Mouse (Mus musculus) kidney, adult 9 months (tissue): ENCODE results near the gene Trmu.

Experiments used
- DNase-seq: peaks from one replicate; pipeline ENCODE4 v3.0.0; 2022

Trmu gene

DNA sequence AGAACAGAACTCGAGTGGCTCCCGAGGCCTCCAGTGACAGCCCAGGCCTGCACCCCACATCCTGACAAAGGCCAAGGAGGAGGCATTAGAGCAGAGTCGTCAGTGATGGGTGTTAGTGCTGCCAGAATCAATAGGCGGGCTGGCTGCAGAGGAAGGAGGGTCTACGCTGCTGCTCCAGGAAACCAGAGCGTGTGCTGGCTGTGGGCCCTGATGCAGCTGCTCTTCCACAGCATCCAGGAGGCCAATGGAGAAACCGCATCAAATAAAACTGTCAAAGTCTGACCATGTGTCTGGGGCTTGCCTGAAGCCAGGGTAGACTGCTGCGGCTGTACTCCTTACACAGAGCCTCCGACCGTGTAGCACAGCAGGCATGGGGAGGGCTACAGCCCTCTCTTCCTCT lies 18.0 kb downstream of the Trmu start:
- DNase-seq, result no peak

DNA sequence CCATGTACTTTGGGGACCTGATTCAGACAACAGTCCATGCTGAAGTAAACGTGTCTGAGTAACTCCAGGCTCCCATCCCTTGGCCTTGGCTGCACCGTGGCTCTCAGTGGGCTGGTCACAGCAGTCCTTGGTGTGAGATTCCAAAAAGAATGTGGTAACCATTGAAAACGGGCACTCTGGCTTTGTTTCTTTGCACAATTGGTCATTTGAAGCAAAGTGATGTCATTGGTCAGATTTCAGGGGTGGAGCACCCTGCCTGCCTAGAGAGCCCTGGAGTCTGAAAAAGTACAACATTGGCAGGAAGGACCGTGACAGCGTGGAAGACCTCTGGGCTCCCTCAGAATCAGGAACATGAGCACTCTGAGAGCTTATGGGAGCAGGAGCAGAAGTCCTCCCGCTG lies 20.3 kb downstream of the Trmu start:
- no peak for DNase-seq

DNA sequence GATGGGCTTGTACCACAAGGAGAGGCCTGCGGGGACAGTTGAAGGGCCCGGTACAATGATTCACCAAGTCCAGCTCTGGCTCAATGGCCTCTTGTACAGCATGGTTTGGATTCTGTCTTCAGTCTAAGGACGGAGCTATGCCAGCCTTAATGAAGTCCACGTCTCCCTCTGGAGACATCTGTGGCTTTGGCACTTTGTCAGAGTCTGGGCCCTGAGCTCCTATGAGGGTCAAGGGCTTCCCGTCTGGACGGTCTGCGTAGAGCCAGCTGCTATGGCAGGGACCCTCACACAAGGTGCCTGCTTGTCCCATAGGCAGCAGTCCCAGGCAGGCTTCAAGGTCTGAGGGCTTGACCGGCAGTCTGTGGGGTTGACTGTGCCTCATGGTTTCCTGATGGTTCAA lies 21.2 kb downstream of the Trmu start:
- DNase-seq, result no peak

DNA sequence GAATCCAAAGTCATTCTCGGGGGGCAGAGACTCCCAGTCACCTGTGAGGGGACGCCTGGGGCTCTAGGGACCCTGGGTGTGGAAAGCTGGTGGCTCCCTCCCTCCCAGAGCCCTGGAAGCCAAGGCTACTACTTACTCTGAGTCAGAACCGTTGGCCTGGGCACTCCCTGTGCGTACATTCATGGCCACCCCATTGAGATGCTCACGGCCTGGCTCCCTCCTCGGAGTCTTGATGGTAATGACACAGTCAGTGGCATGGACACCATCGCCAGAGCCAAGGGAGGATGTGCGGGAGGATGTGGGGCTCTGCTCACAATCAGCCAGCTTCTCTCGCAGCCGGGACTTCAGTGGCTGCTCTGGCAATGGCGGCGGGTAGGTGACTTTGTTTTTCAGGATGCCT lies 21.7 kb downstream of the Trmu start:
- no peak for DNase-seq

DNA sequence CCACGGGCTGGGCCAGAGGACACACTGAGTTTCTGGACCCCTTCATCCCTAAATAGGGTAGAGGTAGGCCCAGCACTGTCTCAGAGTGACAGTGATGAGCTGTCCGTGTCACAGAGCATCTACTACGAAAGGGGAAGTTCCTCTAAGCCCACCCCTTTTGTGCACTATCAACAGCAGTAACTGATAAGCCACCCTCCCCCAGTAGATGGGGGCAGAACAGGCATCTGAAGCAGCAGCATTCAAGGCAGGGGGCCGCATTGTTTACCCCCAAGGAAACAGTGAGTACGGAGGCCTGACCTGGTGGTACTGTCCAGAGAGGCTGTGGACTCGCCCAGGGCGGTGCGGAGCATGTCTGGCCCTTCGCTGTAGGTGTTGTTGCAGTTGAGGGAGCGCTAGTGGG lies 23.4 kb downstream of the Trmu start:
- no peak for DNase-seq

DNA sequence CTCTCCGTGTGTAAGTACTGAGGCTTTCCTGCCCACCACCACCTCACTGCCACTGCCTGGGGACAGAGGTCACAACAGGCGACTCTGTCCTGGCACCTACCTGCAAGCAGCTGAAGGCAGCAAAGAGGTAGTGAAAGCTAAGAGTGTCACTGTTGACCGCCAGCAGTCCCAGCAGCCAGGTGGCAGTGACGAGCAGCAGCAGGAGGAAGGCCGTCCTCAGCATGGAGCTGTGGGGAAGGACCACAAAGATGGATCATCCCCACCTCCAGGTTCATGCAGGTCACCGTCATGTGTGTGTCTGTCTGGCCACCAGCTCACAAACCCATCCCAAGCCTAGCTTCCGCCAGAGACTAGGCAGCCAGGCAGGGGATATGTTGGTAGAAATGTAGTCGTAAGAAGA lies 24.7 kb downstream of the Trmu start:
- no peak for DNase-seq

DNA sequence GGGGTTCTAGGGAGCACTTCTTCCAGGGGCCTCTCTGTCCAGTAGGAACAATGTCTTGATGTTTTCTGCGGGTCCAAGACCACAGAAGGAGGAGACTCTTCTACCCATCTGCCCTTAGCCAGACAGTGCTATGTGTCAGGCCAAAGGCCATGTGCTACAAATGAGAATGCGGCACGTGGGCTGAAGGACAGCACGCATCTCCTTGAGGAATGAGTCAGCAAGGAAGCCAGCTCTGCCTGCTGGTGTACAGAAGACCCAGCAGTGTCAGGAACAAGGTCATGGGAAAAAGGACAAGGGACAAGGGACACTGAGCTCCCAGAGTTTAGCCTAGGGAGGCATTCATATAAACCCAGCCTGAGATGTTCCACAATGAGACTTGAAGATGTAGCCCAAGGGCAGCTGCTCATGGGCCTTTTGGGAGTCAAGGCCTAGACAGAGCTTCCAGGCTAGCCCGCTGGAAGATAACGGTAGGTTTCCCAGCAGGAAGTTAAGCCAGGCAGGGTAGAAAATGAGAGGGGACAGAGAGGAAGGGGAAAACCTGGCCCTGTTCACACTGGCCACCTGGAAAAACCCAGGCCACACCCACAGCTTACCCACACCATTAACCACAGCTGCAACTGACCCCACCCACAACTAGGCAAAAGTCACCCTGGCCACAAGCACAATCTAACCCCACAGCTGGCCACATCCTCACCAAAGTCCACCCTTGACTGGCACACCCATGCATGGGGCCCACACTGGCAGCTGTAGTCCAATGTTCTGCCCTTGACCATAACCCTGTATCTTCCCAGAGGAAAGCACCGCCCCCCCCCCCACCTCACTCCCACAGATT lies 29.8 kb downstream of the Trmu start:
- peak; percentile 53 for DNase-seq

DNA sequence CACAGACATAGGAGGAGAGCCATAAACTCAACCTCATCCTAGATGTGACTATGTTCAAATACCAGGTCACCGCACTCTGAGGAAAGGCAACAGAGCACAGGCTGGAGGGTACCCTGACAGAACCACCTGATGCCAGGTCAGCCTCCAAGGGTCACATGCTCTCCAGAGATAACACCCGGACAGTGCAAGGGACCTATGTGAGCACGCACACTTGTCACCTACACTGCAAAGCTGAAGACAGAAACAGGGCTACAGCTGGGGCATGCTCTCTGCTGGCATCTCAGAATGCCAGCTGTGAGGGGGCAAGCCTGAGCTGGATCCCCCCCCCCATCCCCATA lies 30.3 kb downstream of the Trmu start:
- no peak for DNase-seq

DNA sequence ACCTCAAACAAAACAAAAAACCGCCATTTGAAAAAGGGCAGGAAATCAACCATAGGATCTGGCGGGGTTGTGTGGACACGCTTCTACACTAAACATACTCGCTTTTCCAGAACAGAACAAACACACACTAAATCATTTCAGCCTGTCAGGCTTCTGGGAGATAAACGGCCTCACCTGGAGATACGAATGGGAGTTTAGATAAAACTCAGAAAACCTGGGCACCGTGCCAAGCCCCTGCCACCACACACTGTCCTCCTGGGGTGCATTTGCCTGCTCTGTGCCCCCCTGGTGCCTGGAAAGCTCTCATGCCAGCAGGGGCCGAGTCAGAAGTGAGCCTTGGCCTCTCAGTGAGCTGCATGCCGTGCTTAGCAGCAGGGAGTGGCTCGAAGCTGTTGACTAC lies 30.8 kb downstream of the Trmu start:
- no peak for DNase-seq

DNA sequence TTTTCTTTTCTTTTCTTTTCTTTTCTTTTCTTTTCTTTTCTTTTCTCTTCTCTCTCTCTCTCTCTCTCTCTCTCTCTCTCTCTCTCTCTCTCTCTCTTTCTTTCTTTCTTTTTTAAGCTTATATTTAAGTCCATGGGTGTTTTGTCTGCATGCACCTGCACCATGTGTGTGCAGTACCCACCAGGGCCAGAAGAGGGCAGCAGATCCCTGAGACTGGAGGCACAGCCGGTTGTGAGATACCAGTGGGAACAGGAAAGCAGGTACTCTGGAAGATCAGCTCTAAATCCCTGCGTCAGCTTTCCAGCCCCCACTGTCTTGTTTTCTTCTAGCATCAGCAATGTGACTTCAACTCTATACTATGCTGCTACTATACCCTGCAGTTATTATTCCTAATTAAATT lies 34.5 kb downstream of the Trmu start:
- DNase-seq, result peak; percentile 79

DNA sequence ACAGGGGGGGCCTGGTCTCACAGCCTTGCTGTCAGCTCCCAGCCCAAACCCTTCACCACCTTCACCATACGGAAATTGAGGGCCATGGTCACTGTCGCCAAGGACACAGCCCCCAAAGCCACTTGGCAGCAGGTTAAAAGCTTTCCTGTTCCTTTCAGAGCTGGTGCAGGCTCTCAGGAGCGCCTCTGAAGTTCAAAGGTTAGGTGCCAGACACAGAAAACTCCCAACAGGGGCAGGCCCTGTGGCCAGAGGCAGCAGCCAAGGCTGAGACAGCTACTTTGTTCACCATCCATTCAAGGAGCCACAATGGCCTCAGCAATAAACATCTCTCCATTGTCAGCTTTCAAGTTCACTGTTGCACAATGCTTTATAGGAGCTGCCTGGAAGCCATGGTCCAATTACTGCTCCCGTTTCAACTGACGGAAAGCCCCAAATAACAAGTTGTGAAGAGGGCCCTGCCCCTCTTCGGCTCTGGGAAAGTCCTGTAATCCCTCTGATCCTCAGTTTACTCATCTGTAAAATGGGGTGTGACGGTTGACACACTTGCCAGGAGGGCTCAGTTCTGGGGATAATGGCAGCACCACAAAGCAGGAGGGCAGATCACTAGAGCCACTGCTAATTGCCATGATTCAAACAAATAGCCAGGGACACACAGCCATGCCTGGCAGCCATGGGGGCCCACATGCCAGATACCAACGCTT lies 40.2 kb downstream of the Trmu start:
- DNase-seq, result peak; percentile 33

DNA sequence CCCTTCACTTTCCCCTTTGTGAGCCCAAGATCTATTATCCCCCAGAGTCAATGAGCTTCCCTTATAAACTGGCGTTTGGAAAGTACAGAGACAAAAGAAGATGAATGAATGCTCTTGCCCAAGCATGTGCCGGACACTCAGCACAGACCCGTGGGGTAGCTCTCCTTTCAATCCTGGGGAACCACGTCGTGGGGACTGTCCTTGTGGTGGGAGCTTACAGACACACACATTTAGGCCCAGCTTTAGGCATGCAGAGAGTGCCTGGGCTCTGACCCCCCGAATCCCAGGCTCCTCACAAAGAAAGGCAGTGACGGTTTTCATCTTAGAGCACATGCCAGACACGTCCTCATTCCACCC lies 40.8 kb downstream of the Trmu start:
- DNase-seq, result no peak

DNA sequence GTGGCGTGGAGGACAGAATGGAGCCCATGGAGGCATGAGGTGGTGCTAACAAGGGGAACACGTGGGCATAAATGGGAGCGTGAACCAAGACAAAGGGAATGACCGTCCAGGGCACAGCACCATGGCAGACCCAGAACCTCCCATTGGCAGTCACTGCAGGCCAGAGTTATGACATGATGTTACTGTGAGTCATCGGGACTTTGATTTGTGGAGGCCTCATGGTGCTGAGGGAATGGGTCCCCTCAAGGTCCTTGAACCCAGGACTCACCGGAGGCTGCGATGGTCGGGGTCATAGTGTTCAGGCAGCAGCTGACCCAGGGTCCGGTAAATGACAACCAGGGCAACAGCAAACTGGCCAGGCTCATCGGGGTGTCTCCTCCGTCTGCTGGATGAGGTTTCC lies 42.7 kb downstream of the Trmu start:
- no peak for DNase-seq

DNA sequence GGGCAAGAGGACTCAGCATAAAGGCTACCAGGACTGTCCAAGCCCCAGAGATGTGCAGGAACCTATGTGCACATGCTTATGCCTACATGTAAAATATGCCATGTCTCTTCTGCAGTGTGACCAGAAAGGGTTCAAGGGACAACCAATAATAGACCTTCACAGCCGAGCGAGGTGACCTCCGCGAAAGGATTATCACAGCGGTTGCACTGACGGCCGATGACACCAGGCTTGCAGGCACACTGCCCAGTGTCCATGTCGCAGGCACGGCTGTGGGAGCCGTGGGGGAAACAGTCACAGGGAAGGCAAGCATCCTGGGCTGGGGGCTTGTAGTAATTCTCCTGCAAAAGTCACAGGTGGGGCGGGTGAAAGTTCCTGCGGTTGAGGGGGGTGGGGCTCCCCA lies 49.0 kb downstream of the Trmu start:
- no peak for DNase-seq

DNA sequence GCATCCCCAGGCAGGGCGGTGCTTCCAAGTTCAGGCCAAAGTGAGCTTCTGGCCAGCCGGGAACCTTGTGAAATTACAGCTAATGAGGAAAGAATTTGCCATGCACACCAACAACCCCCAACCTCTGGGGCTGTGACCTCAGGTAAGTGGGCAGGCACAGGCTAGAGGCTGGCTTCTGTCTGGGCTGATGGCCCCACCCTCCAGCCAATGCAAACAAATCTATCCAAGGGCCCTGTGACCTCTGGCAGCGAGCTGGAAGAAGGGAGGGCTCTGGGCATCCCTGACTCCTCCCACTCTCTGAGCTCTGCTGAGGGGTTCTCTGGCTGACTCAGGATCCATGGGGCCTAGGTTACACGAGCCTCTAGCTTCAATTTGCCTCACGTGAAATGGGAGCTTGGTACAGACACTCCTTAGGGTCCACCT lies 56.5 kb downstream of the Trmu start:
- DNase-seq, result peak; percentile 58
